Mouse (Mus musculus) heart, postnatal 0 days (tissue): Measurements from ENCODE around the gene Spag9. TPM values are rescaled to one million over a fixed set of nuclear protein-coding genes. Genes with fewer than 3 reads are reported as not detected.

Experiments
- ATAC-seq: fragments of 200-750 bp; cut with Nextera tagmentation; 2 replicates; pipeline ENCODE4 v1.8.0; 2017; ENCODE audit warnings: low read depth, moderate number of reproducible peaks, moderate library complexity; ENCODE audit not compliant: insufficient read depth
- DNase-seq: peaks from one replicate; pipeline ENCODE4 v3.0.0-alpha.2; 2016; ENCODE audit warnings: low spot score
- H3K27ac ChIP-seq: fragments of 300-500 bp; sonication (generic); 2 replicates; pipeline ENCODE4 v1.5.1; 2014; ENCODE audit warnings: low read depth, mild to moderate bottlenecking
- H3K27me3 ChIP-seq: fragments of 300-500 bp; sonication (generic); 2 replicates; pipeline ENCODE4 v1.6.1; 2014; ENCODE audit warnings: low read length, mixed read lengths; ENCODE audit not compliant: control insufficient read depth, insufficient read depth
- H3K36me3 ChIP-seq: fragments of 300-500 bp; sonication (generic); replicated peaks from 2 replicates; pipeline ENCODE4 v1.6.1; 2014; ENCODE audit warnings: low read length, mixed read lengths; ENCODE audit not compliant: control insufficient read depth, insufficient read depth
- H3K4me1 ChIP-seq: fragments of 300-500 bp; sonication (generic); 2 replicates; pipeline ENCODE4 v1.6.1; 2014; ENCODE audit warnings: antibody characterized with exemption; ENCODE audit not compliant: control insufficient read depth, insufficient read depth
- H3K4me2 ChIP-seq: fragments of 300-500 bp; sonication (generic); 2 replicates; pipeline ENCODE4 v1.6.1; 2014; ENCODE audit warnings: low read depth, mild to moderate bottlenecking, low read length, moderate library complexity
- H3K4me3 ChIP-seq: fragments of 300-500 bp; sonication (generic); 2 replicates; pipeline ENCODE4 v1.5.1; 2014; ENCODE audit warnings: low read depth, low read length
- H3K9ac ChIP-seq: fragments of 300-500 bp; sonication (generic); replicated peaks from 2 replicates; pipeline ENCODE4 v1.6.1; 2014; ENCODE audit warnings: low read depth, low read length, mixed read lengths
- H3K9me3 ChIP-seq: fragments of 300-500 bp; sonication (generic); replicated peaks from 2 replicates; pipeline ENCODE4 v1.6.1; 2016; ENCODE audit warnings: low read length; ENCODE audit not compliant: control insufficient read depth
- CTCF ChIP-seq: IDR thresholded peaks from 2 replicates; pipeline ENCODE4 v1.5.1; 2016; ENCODE audit warnings: antibody characterized with exemption, control low read depth, low read depth
- EP300 ChIP-seq: IDR thresholded peaks from 2 replicates; pipeline ENCODE4 v1.6.1; 2016; ENCODE audit warnings: antibody characterized with exemption, low read depth
- WGBS: fragments of 180-500 bp; shearing (Covaris S2); extraction: QIAGEN DNeasy Blood & Tissue Kit; methylation state at CpG from one replicate; pipeline ENCODE4 v1.1.7; 2014; 5-methylcytosine and 5-hydroxymethylcytosine counted together
- polyA plus RNA-seq: library from polyadenylated mRNA; unstranded; fragments of >200 nt; fragmentation: Nextera tagmentation; extraction: Ambion mirVana; gene quantifications from 2 replicates; pipeline ENCODE4 v1.2.1, GENCODE M21; 2015
- total RNA-seq: library from RNA; depleted of rRNA; stranded (reverse); fragments of >200 nt; gene quantifications from 2 replicates; pipeline ENCODE4 v1.2.3, GENCODE M21; 2014; ENCODE audit warnings: low replicate concordance

Gene Spag9
- total and polyA plus RNA-seq, 2 experiments from 2014 or later, result 40.0 to 47.8 TPM

DNA sequence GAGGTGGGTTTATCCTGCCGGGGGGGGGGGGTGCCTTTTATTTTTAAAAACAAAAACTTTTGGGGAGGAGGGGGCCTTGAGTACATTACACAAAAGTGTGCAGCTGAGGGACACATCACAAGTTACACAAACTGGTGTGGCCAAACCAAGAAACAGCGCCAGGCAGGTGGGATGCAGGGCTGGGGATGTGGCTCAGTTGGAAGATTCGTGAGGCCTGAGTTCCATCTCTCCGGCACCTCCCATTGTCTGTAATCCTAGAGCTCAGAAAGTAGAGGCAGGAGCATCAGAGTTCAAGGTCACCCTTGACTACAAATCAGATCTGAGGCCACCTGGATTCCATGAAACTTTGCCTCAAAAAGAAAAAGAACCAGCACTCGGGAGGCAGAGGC lies 143.3 kb downstream of the Spag9 start:
- WGBS, result 89% methylated on average over 5 of the region's 5 CpGs
- TF ChIP-seq CTCF (no peak), EP300 (no peak)
- Histone ChIP-seq H3K4me2 (no peak overlapping the region), H3K27me3 (no peaks in the 10 kb centered on the region), H3K9me3 (no peaks in the 10 kb centered on the region), H3K4me1 (peaks cover 39% of the 10 kb centered on the region), H3K27ac (peak overlapping the region; percentile 96), H3K36me3 (no peaks in the 10 kb centered on the region), H3K4me3 (no peak overlapping the region), H3K9ac (no peak overlapping the region)
- DNase-seq (no peak), ATAC-seq (no peak)

DNA sequence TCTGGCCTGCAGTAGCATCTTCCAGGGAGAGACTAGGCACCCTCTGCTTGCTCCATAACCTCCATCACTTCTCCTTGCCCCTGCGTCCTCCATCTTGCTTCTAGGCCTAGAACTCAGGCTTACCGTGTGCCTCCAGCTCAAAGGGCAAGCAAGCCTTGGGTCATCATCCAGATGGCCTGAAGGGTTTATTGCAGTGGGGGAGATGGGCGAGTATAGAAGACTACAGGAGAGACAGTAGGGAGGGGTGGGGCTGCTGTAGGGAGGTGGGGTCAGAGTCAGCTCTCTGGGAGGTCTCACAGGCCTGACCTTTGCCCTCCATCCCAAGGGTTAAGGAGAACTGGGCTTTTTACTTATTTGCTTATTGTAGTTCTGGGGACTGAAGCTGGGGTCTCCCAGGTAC lies 144.6 kb downstream of the Spag9 start:
- H3K9me3 ChIP-seq, result no peaks in the 10 kb centered on the region
- H3K4me3 ChIP-seq, result no peak overlapping the region
- peaks cover 39% of the 10 kb centered on the region for H3K4me1 ChIP-seq
- no peak overlapping the region for H3K9ac ChIP-seq
- no peak overlapping the region for H3K27ac ChIP-seq
- DNase-seq, result no peak
- 86% methylated on average over 3 of the region's 3 CpGs for WGBS
- no peaks in the 10 kb centered on the region for H3K36me3 ChIP-seq
- TF ChIP-seq EP300 (no peak), CTCF (no peak)
- H3K4me2 ChIP-seq, result no peak overlapping the region
- no peaks in the 10 kb centered on the region for H3K27me3 ChIP-seq
- ATAC-seq, result no peak

DNA sequence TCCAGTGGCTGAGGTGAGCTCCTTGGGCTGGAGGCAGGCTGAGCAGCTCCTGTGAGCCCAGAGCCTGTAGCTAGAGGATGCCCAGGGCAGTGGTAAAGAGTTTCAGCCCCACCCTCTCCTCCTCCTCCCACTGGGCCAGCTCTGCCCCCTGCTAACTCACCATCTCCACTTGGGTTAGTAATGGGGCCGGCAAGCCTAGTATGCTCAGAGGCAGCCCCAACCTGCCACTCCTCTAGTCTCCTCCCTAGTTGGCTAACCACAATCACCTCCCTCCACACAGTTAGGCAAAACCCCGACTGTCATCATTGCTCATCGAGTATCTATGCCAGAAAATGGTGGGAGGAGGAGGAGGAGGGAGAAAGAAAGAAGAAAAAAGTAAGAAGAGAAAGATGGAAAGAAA lies 145.7 kb downstream of the Spag9 start:
- DNase-seq (no peak), ATAC-seq (no peak)
- H3K4me1 ChIP-seq, result peaks cover 29% of the 10 kb centered on the region
- H3K27ac ChIP-seq, result no peak overlapping the region
- no peak for TF ChIP-seq CTCF
- no peak for TF ChIP-seq EP300
- H3K27me3 ChIP-seq, result no peaks in the 10 kb centered on the region
- no peak overlapping the region for H3K4me3 ChIP-seq
- no peak overlapping the region for H3K4me2 ChIP-seq
- H3K9me3 ChIP-seq, result no peaks in the 10 kb centered on the region
- no peaks in the 10 kb centered on the region for H3K36me3 ChIP-seq
- no peak overlapping the region for H3K9ac ChIP-seq
- WGBS, result 52% methylated on average over 3 of the region's 3 CpGs

DNA sequence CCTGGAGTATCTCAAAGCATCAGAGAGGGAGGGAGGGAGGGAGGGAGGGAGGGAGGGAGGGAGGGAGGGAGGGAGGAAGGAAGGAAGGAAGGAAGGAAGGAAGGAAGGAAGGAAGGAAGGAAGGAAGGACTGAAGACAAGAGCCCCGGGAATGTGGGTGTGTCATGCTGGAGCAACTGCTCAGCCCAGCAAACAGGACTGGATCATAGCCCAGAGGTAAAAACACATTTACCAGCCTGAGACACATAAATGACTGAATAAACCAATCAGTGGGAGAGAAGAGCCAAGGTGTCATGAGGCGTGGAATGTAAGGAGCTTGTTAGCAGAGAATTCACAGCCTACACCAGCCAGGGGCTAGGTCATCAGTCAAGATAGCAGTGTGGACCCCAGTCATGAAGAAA lies 147.4 kb downstream of the Spag9 start:
- DNase-seq (no peak), ATAC-seq (no peak)
- Histone ChIP-seq H3K27me3 (no peaks in the 10 kb centered on the region), H3K9me3 (no peaks in the 10 kb centered on the region), H3K36me3 (no peaks in the 10 kb centered on the region), H3K4me3 (no peak overlapping the region), H3K9ac (no peak overlapping the region), H3K4me2 (no peak overlapping the region), H3K27ac (no peak overlapping the region), H3K4me1 (peaks cover 12% of the 10 kb centered on the region)
- 61% methylated on average over 2 of the region's 2 CpGs for WGBS
- TF ChIP-seq CTCF, result no peak

DNA sequence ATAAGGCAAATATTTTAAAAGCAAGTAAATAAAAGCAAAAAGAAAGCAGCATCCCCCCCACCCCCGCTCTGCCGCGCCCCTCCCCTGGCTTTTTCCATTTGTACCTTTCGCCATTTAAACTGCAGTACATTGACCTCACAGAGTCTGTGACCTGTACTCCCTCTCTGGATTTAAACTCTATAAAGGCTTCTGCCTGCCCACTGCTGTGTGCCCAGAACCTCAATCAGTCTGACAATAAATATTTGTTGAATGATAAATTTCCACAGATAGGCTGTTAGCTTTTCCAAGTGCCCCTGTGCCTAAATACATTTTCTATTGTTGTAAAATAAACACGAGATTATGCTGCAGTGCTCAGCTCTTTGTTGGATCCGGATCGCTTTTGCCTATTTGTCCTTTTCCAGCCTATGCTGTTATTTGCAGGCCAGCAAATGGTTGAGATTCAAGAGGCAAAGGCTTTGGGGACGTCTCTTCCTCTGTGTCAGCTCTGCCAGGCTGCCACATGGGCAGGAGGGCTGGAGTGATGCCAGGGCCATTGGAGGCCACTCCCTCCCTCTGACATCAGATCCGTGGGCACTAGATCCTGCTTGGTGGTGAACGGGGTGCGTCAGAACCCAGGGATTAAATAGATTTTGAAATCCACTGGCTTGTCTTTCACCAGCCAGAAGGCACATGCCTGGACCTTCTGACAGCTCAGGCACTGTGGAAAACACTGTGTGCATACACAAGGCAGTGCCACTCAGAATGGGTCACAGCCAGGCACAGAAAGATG lies 149.1 kb downstream of the Spag9 start:
- TF ChIP-seq EP300 (no peak), CTCF (no peak)
- Histone ChIP-seq H3K4me3 (no peak overlapping the region), H3K27me3 (peaks cover 2% of the 10 kb centered on the region; the same call in 1 of the 2 replicates), H3K4me1 (peaks cover 5% of the 10 kb centered on the region; the same call in 1 of the 2 replicates), H3K27ac (peak overlapping the region; percentile 63), H3K4me2 (0 out of 2 replicates have a peak overlapping the region, but pooled peaks have one; percentile 8), H3K9me3 (no peaks in the 10 kb centered on the region), H3K36me3 (no peaks in the 10 kb centered on the region), H3K9ac (no peak overlapping the region)
- DNase-seq, result peak; percentile 86
- WGBS, result 58% methylated on average over 11 of the region's 11 CpGs
- ATAC-seq, result peak; percentile 72

DNA sequence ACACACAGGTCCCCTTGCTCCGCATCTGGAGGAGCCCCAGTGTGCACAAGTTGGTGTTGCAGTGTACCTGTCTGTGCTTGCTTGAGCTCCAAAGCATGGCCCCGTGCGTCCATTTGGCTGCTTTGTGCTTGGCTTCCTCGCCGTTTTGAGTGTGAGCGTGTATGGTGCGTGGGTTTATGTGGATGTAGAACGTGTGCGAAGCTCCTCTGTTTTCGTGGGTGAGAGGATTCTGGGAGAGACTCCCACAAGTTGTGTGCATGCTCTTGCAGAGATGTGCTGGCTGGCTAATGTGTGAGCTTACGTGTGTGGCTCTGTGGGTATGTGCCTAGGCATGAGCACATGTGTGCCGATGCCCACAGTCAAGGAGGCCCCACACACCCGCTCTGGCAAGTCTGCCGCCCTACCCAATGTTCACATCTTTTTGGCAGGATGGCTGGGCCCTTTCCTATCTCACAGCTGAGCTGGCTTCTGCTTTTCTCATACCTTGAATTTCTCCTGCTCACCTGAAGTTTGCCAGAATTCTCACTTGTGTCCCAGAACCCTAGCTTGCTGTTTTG lies 150.2 kb downstream of the Spag9 start:
- TF ChIP-seq CTCF (no peak), EP300 (no peak)
- peaks cover 7% of the 10 kb centered on the region; the same call in 1 of the 2 replicates for H3K27me3 ChIP-seq
- no peaks in the 10 kb centered on the region for H3K36me3 ChIP-seq
- DNase-seq (no peak), ATAC-seq (no peak)
- H3K9ac ChIP-seq, result no peak overlapping the region
- 92% methylated on average over 14 of the region's 14 CpGs for WGBS
- no peaks in the 10 kb centered on the region for H3K9me3 ChIP-seq
- peaks cover 5% of the 10 kb centered on the region; the same call in 1 of the 2 replicates for H3K4me1 ChIP-seq
- no peak overlapping the region for H3K27ac ChIP-seq
- no peak overlapping the region for H3K4me2 ChIP-seq
- H3K4me3 ChIP-seq, result no peak overlapping the region
